Mouse (Mus musculus) bone marrow, adult 2 months (tissue): ENCODE data around the gene Platr17.

Source experiments
- CTCF ChIP-seq: fragments of 200-500 bp; IDR thresholded peaks from 2 replicates; pipeline ENCODE4 v1.5.1; 2011; ENCODE audit warnings: low read length, control low read depth; ENCODE audit not compliant: control insufficient read depth, insufficient read depth
- POLR2A ChIP-seq: fragments of 200-500 bp; IDR thresholded peaks from 2 replicates; pipeline ENCODE4 v1.6.1; 2011; ENCODE audit warnings: low read depth, mild to moderate bottlenecking, control low read depth, low read length, borderline replicate concordance; ENCODE audit not compliant: control insufficient read depth

GRCm38 (mm10) chr17:33948090-33948904 lies 43.4 kb downstream of the Platr17 start:
- TF ChIP-seq CTCF: no peak
- no peak for TF ChIP-seq POLR2A
